Mouse (Mus musculus) B cell, adult 67 days (primary cell): Measurements from ENCODE around the gene Pex10. TPM values are rescaled to one million over a fixed set of nuclear protein-coding genes. Genes with fewer than 3 reads are reported as not detected.

Experiments
- total RNA-seq, 2 experiments: library from RNA; stranded (reverse); gene quantifications; 4 replicates each; pipeline ENCODE4 v1.2.4; 2023

The Pex10 gene
- 10 to 100 TPM in 1 of 2 experiments, 1 to 10 TPM in 1; 9.2 to 16.4 TPM for total RNA-seq

GRCm38 (mm10) chr4:155066834-155067522, at the start of gene Pex10:
TSS of gene Pex10 (plus strand) at chr4:155067016.

GRCm38 (mm10) chr4:155056724-155057123, 10.1 kb upstream of the Pex10 start, which contains the start of gene Plch2:
TSS of gene Plch2 (minus strand) at chr4:155056784.

GRCm38 (mm10) chr4:155086108-155087024, 19.6 kb downstream of the Pex10 start, which contains the start of the genes Rer1 and Morn1:
TSS of gene Rer1 (minus strand) at chr4:155086382.
TSS of gene Morn1 (plus strand) at chr4:155086577.

Other genes with a start within 250 kb of the Pex10 start
- gene Ttc34, start 229.6 kb upstream of the Pex10 start, total RNA-seq = not detected
- not detected for gene Mmel1, start 197.4 kb upstream of the Pex10 start, total RNA-seq
- 1 to 10 TPM; 1.7 to 2.0 TPM for gene Fam213b, start 167.9 kb upstream of the Pex10 start, total RNA-seq
- gene Tnfrsf14, start 138.5 kb upstream of the Pex10 start, total RNA-seq = 10 to 100 TPM; 50.3 to 56.6 TPM
- 10 to 100 TPM; 15.1 to 19.4 TPM for gene Hes5, start 106.1 kb upstream of the Pex10 start, total RNA-seq
- gene Pank4, start 102.9 kb upstream of the Pex10 start, total RNA-seq = 100 to 1,000 TPM; 100 to 101 TPM
- not detected for gene Plch2, start 10.2 kb upstream of the Pex10 start, total RNA-seq
- 10 to 100 TPM; 53.9 to 54.2 TPM for gene Rer1, start 19.4 kb downstream of the Pex10 start, total RNA-seq
- gene Morn1, start 19.6 kb downstream of the Pex10 start, total RNA-seq = 1 to 10 TPM; 3.3 to 4.2 TPM
- 10 to 100 TPM; 51.0 to 51.3 TPM for gene Ski, start 155.6 kb downstream of the Pex10 start, total RNA-seq
- gene Faap20, start 182.8 kb downstream of the Pex10 start, total RNA-seq = 10 to 100 TPM; 37.7 to 40.7 TPM